Mouse (Mus musculus) right cerebral cortex, postnatal 25 days (tissue): ENCODE results near the gene Kmt2d.

Experiments
- DNase-seq: peaks from one replicate; pipeline ENCODE4 v3.0.0; 2022

Kmt2d gene

DNA sequence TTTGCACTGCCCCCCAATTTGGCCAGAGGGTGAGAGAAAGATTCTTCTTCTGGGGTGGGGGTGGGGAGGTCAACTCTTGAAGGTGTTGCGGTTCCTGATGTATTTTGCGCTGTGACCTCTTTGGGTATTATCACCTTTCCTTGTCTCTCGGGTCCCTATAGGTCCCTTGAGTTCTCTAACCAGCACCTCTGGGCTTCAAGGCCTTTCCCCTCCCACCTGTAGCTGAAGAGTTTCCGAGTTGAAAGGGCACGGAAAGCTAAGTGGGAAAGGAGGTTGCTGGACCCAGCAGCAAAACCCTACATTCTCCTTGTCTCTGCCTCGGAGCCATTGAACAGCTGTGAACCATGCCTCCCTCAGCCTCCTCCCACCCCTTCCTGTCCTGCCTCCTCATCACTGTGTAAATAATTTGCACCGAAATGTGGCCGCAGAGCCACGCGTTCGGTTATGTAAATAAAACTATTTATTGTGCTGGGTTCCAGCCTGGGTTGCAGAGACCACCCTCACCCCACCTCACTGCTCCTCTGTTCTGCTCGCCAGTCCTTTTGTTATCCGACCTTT lies 77.8 kb downstream of the Kmt2d start:
- DNase-seq, result no peak

DNA sequence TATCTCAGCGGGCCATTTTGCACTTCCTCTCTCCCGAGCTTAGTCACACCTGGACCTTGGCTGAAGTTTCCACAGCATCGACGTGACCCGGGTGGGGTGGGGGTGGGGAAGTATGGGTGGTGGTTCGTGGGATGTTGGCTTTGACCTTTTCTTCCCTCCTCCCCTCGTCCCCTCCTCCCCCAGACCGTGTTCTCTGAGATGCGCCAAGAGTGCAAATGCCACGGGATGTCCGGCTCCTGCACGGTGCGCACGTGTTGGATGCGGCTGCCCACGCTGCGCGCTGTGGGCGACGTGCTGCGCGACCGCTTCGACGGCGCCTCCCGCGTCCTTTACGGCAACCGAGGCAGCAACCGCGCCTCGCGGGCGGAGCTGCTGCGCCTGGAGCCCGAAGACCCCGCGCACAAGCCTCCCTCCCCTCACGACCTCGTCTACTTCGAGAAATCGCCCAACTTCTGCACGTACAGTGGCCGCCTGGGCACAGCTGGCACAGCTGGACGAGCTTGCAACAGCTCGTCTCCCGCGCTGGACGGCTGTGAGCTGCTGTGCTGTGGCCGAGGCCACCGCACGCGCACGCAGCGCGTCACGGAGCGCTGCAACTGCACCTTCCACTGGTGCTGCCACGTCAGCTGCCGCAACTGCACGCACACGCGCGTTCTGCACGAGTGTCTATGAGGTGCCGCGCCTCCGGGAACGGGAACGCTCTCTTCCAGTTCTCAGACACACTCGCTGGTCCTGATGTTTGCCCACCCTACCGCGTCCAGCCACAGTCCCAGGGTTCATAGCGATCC lies 78.6 kb downstream of the Kmt2d start:
- DNase-seq, result peak; percentile 68

DNA sequence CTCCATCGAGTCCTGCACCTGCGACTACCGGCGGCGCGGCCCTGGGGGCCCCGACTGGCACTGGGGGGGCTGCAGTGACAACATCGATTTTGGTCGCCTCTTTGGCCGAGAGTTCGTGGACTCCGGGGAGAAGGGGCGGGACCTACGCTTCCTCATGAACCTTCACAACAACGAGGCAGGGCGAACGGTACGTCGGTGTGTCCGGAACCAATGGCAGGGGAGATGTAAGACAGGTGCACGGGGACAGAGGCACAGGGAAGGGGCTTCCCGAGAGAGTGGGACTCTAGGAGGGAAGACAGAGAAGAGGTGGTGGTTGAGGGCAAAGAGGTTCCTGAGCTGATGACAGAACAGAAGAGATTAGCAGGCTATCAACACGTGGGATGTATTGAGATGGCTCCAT lies 79.2 kb downstream of the Kmt2d start:
- no peak for DNase-seq

DNA sequence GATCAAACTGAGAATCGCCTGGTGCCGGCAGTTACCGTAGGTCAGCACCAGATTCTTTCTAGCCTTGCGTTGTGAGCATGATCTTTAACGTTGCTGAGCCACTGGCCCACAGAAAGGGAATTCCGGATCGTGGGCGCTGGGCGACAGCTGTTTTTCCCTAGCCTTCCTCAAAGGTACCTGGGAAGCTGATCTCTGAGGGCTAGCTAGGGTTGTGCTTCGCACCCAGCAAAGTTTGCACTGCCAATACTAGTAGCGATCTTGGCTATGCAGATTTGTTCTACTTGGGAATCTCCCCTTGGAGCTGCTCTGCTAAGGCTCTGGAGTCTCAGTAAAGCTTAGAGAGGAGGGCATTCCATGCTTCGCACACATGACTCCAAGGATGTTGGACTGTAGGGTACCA lies 79.8 kb downstream of the Kmt2d start:
- DNase-seq, result no peak

DNA sequence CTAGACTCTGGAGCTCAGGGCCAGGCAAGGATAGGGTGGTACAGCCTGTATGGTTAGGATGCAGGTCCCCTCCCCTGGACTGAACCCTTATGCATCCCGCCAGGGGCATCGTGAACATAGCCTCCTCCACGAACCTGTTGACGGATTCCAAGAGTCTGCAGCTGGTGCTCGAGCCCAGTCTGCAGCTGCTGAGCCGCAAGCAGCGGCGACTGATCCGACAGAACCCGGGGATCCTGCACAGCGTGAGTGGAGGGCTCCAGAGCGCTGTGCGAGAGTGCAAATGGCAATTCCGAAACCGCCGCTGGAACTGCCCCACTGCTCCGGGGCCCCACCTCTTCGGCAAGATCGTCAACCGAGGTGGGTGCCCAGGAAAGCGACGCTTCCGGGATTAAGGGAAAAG lies 80.2 kb downstream of the Kmt2d start:
- DNase-seq, result no peak

DNA sequence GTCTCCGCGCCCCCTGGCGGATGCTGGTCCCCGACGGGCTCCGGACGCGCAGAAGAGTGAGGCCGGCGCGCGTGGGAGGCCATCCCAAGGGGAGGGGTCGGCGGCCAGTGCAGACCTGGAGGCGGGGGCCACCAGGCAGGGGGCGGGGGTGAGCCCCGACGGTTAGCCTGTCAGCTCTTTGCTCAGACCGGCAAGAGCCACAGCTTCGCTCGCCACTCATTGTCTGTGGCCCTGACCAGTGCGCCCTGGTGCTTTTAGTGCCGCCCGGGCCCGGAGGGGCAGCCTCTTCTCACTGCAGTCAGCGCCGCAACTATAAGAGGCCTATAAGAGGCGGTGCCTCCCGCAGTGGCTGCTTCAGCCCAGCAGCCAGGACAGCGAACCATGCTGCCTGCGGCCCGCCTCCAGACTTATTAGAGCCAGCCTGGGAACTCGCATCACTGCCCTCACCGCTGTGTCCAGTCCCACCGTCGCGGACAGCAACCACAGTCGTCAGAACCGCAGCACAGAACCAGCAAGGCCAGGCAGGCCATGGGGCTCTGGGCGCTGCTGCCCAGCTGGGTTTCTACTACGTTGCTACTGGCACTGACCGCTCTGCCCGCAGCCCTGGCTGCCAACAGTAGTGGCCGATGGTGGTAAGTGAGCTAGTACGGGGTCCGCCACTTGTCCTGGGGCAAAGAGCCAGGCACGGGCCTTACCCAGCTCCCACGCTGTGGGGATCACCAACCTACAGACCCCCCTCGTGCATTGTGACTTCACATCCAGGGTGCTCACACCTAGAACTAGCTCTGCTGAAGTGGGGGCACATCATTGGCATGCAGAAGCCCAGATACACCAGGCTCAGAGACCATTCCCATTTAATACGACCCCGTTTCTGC lies 81.1 kb downstream of the Kmt2d start, which contains the start of gene Wnt1:
Wnt1 (plus strand) TSS at position 197 of the 875 bp plus-strand sequence.
- no peak for DNase-seq

DNA sequence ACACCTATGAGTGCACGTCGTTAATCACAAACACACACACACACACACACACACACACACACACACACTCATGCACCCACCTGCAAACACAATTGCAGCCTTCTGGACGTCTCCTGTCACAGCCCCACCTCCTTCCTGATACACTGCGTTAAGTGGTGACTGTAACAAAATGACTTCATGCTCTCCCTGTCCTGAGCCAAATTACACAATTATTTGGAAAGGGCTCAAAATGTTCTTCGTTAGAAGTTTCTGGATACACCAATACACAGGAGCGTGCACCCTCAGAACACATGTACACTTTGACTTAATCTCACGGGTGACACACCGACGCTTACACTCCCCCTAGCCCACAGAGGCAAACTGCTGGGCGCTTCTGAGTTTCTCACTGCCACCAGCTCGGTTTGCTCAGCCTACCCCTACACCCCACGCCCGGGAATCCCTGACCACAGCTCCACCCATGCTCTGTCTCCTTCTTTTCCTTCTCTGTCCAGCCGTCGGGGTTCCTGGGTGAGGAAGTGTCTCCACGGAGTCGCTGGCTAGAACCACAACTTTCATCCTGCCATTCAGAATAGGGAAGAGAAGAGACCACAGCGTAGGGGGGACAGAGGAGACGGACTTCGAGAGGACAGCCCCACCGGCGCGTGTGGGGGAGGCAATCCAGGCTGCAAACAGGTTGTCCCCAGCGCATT lies 81.9 kb downstream of the Kmt2d start:
- DNase-seq, result no peak

DNA sequence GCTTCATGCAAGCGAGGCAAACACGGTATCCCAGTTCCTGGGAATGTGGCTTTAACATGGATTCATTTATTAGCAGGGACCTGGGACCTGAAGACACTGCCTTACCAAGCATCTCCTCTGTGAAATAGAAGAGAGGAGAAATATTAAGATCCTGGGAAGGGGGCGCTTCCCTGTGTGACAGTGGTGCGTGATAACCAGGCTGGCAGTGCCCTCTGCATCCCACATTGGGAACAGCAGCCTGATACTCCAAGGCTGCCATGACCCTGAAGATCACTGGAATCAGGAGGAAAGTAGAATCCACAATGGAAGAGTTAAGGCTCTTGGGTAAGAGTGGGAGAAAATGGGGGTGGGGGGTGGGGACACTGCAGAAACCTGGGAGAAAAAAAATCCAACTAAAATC lies 83.1 kb downstream of the Kmt2d start:
- DNase-seq, result no peak

DNA sequence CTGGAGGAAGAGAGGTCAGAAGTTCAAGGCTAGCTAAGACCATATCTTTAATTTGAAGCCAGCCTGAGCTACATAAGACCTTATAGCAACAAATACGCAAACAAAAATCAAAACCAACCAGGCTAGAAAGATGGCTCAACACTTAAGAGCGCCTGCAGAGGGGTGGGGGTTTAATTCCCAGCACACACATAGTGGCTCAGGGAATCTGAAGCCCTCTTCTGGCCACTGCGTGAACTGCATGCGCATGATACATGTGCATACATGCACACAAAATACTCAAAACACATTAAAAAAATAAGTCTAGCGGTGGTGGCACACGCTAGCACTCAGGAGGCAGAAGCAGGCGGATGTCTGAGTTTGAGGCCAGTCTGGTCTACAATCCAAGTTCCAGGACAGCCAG lies 85.3 kb downstream of the Kmt2d start:
- DNase-seq, result no peak
